9 mouse cellular contexts compared by ENCODE assay signal in genomic region chr12:84885107-84885876, GRCm38 (mm10). TPM values are rescaled to one million over a fixed set of nuclear protein-coding genes. Genes with fewer than 3 reads are reported as not detected.
DNase-seq lines count a peak whose midpoint lies in the region; ATAC-seq and TF ChIP-seq lines count a peak whose summit lies in the region.
"Had no signal": no experiment of that assay in that cellular context is flagged by ENCODE, and none has a peak within 500 bp of the region (broad histone marks: within the 10 kb centered on the region; RNA-seq: fewer than 3 reads in every experiment).

No protein-coding gene starts in this region.

- peak; percentile 73 for DNase-seq in lung, embryonic 14.5 days
- no peak for DNase-seq in lung, adult 2 months
- DNase-seq in gastrocnemius, adult 18-20 months (ENCODE audit: low spot score) = peak; percentile 48
- DNase-seq in heart, postnatal 25 days (ENCODE audit: low spot score) = peak; percentile 60
- DNase-seq in urinary bladder, postnatal 4 days (ENCODE audit: low spot score in 2 of 2) = peak; percentile 72 to 73
- DNase-seq in hindbrain, postnatal 0 days (ENCODE audit: low spot score) = no peak
- DNase-seq in cerebellum, postnatal 10 days = no peak

- no peak overlapping the region for H3K9ac ChIP-seq in lung, embryonic 14.5 days
- no peak overlapping the region for H3K9ac ChIP-seq in hindbrain, postnatal 0 days (replicated peaks; ENCODE audit: low read length)
- H3K9ac ChIP-seq: forebrain, embryonic 13.5 days had no signal

- ATAC-seq in lung, embryonic 14.5 days (ENCODE audit: insufficient read depth) = peak; percentile 79
- ATAC-seq in hindbrain, postnatal 0 days = no peak
- ATAC-seq in erythroid progenitor cell, adult 5-6 weeks (replicated peaks; ENCODE audit: low FRiP score, poor library complexity, severe bottlenecking) = no peak
- ATAC-seq: forebrain, embryonic 13.5 days had no signal

- H3K4me1 ChIP-seq in lung, embryonic 14.5 days (ENCODE audit: insufficient read depth) = no peaks in the 10 kb centered on the region
- no peaks in the 10 kb centered on the region for H3K4me1 ChIP-seq in lung, adult 2 months (ENCODE audit: control insufficient read depth, insufficient read depth, low read length)
- H3K4me1 ChIP-seq in hindbrain, postnatal 0 days (ENCODE audit: insufficient read depth, low read length) = no peaks in the 10 kb centered on the region
- H3K4me1 ChIP-seq: forebrain, embryonic 13.5 days had no signal

- intact Hi-C loops in heart, postnatal 25 days (cut with DNase I) = no loop called here

- H3K9me3 ChIP-seq in lung, embryonic 14.5 days (ENCODE audit: low read depth, low read length) = no peaks in the 10 kb centered on the region
- H3K9me3 ChIP-seq in hindbrain, postnatal 0 days (ENCODE audit: low read length) = no peaks in the 10 kb centered on the region
- H3K9me3 ChIP-seq: forebrain, embryonic 13.5 days had no signal

- H3K4me2 ChIP-seq in lung, embryonic 14.5 days = no peak overlapping the region
- H3K4me2 ChIP-seq in hindbrain, postnatal 0 days (ENCODE audit: low read depth, low read length) = no peak overlapping the region
- H3K4me2 ChIP-seq: forebrain, embryonic 13.5 days had no signal

- no peaks in the 10 kb centered on the region for H3K27me3 ChIP-seq in lung, embryonic 14.5 days (ENCODE audit: insufficient read depth, low read length)
- H3K27me3 ChIP-seq in hindbrain, postnatal 0 days (ENCODE audit: insufficient read depth, low read length) = no peaks in the 10 kb centered on the region
- H3K27me3 ChIP-seq: forebrain, embryonic 13.5 days had no signal

- no peaks in the 10 kb centered on the region for H3K36me3 ChIP-seq in lung, embryonic 14.5 days (ENCODE audit: insufficient read depth)
- no peaks in the 10 kb centered on the region for H3K36me3 ChIP-seq in hindbrain, postnatal 0 days (ENCODE audit: insufficient read depth, low read length)

- H3K27ac ChIP-seq in lung, embryonic 14.5 days (ENCODE audit: low read depth) = peak overlapping the region; percentile 30; the same call in 1 of the 2 replicates
- H3K27ac ChIP-seq in hindbrain, postnatal 0 days = no peak overlapping the region
- H3K27ac ChIP-seq: forebrain, embryonic 13.5 days had no signal

- TF ChIP-seq POLR2A in lung, adult 2 months (IDR thresholded peaks at IDR 0.05; ENCODE audit: borderline replicate concordance, extremely low read depth, low read depth, low read length) = no peak

- TF ChIP-seq CTCF in lung, embryonic 14.5 days (IDR thresholded peaks at IDR 0.05; ENCODE audit: low read depth) = no peak
- TF ChIP-seq CTCF in lung, adult 2 months (IDR thresholded peaks at IDR 0.05; ENCODE audit: insufficient read depth, low read length) = no peak
- TF ChIP-seq CTCF in hindbrain, postnatal 0 days (IDR thresholded peaks at IDR 0.05; ENCODE audit: low read depth) = no peak

- no peak overlapping the region for H3K4me3 ChIP-seq in lung, embryonic 14.5 days (ENCODE audit: low read depth, low read length)
- no peak overlapping the region for H3K4me3 ChIP-seq in lung, adult 2 months (replicated peaks; ENCODE audit: extremely low read depth, low read depth, low read length)
- H3K4me3 ChIP-seq in hindbrain, postnatal 0 days (ENCODE audit: low read length) = no peak overlapping the region
- H3K4me3 ChIP-seq: forebrain, embryonic 13.5 days had no signal

- 48% methylated on average over 11 of the region's 11 CpGs for WGBS in lung, embryonic 14.5 days
- WGBS in lung, adult 2 months = 41% methylated on average over 11 of the region's 11 CpGs
- 59% methylated on average over 11 of the region's 11 CpGs for WGBS in hindbrain, postnatal 0 days

RNA-seq across cellular contexts. Expression of gene Ltbp2, which starts 9.0 kb away (rescaled TPM):
- 6.8 and 6.9 TPM in 2 replicates for polyA plus RNA-seq in lung, embryonic 14.5 days (2014; fragmentation: Nextera tagmentation; extraction: Ambion mirVana)
- polyA plus RNA-seq in lung, adult 2 months (2012; rRNA removed) = 91.3 and 96.8 TPM in 2 replicates
- total RNA-seq in gastrocnemius, adult 18-20 months (2021) = 1 to 10 TPM; 2.6 to 3.1 TPM
- 1 to 10 TPM; 1.8 to 2.0 TPM for total RNA-seq in heart, postnatal 25 days (2021)
- total RNA-seq in hindbrain, postnatal 0 days (2014; rRNA removed) = 0.43 and 2.9 TPM in 2 replicates
- polyA plus RNA-seq in hindbrain, postnatal 0 days (2015; fragmentation: Nextera tagmentation; extraction: Ambion mirVana) = 0.08 and 0.21 TPM in 2 replicates
- total RNA-seq in erythroid progenitor cell, adult 5-6 weeks (2015; ENCODE audit: low replicate concordance) = 1.3 TPM in 1 of 2 replicates, not detected in the other
- total RNA-seq in erythroid progenitor cell, adult 5-6 weeks (2017; ENCODE audit: low replicate concordance) = 0.77 and 3.3 TPM in 2 replicates
- polyA plus RNA-seq: forebrain, embryonic 13.5 days had no signal

Comparison
In these comparisons a context has a peak if more than half of its experiments do, and no peak if none do; other contexts are left out.
1. DNase-seq: peak in lung, embryonic 14.5 days (single experiment), gastrocnemius, adult 18-20 months (single experiment), heart, postnatal 25 days (single experiment) and urinary bladder, postnatal 4 days (2 of 2); none in lung, adult 2 months (single experiment), hindbrain, postnatal 0 days (single experiment) and cerebellum, postnatal 10 days (0 of 2).